Mouse (Mus musculus) neural tube, embryonic 13.5 days (tissue): ENCODE measurements around the gene 2610021A01Rik. TPM values are rescaled to one million over a fixed set of nuclear protein-coding genes. Genes with fewer than 3 reads are reported as not detected.
"Not testable (repeated sequence)": the region's sequence is repeated elsewhere in the genome, so short reads cannot be mapped to it uniquely, and the experiment has no call there.

Source experiments
- ATAC-seq: fragments of 200-750 bp; cut with Nextera tagmentation; 2 replicates; pipeline ENCODE4 v1.8.0; 2017; ENCODE audit warnings: low read depth, mild to moderate bottlenecking, moderate TSS enrichment, moderate library complexity
- H3K27ac ChIP-seq: fragments of 300-500 bp; sonication (generic); replicated peaks from 2 replicates; pipeline ENCODE4 v1.5.1; 2015; ENCODE audit warnings: moderate library complexity, mild to moderate bottlenecking, inconsistent platforms
- H3K27me3 ChIP-seq: fragments of 300-500 bp; sonication (generic); 2 replicates; pipeline ENCODE4 v1.6.1; 2015; ENCODE audit warnings: mild to moderate bottlenecking, inconsistent platforms
- H3K36me3 ChIP-seq: fragments of 300-500 bp; sonication (generic); 2 replicates; pipeline ENCODE4 v1.6.1; 2015; ENCODE audit warnings: mild to moderate bottlenecking, inconsistent platforms
- H3K4me1 ChIP-seq: fragments of 300-500 bp; sonication (generic); replicated peaks from 2 replicates; pipeline ENCODE4 v1.6.1; 2015; ENCODE audit warnings: inconsistent platforms
- H3K4me2 ChIP-seq: fragments of 300-500 bp; sonication (generic); 2 replicates; pipeline ENCODE4 v1.6.1; 2015; ENCODE audit warnings: inconsistent platforms, mild to moderate bottlenecking, moderate library complexity
- H3K4me3 ChIP-seq: fragments of 300-500 bp; sonication (generic); 2 replicates; pipeline ENCODE4 v1.5.1; 2015; ENCODE audit warnings: mild to moderate bottlenecking, inconsistent platforms
- H3K9ac ChIP-seq: fragments of 300-500 bp; sonication (generic); 2 replicates; pipeline ENCODE4 v1.6.1; 2015; ENCODE audit warnings: moderate library complexity, mild to moderate bottlenecking, inconsistent platforms
- H3K9me3 ChIP-seq: fragments of 300-500 bp; sonication (generic); 2 replicates; pipeline ENCODE4 v1.6.1; 2016; ENCODE audit warnings: inconsistent platforms
- WGBS: fragments of 180-500 bp; shearing (Covaris S2); methylation state at CpG from one replicate; pipeline ENCODE4 v1.1.7; 2015; 5-methylcytosine and 5-hydroxymethylcytosine counted together
- polyA plus RNA-seq: library from polyadenylated mRNA; unstranded; fragments of >200 nt; fragmentation: Nextera tagmentation; extraction: Ambion mirVana; gene quantifications from 2 replicates; pipeline ENCODE4 v1.2.1, GENCODE M21; 2015

2610021A01Rik gene
- polyA plus RNA-seq, 1 experiment from 2014 or later, result 13.6 TPM

- 1% methylated on average over 26 of the region's 26 CpGs for WGBS
- H3K27me3 ChIP-seq, result no peaks in the 10 kb centered on the region
- peaks cover 8% of the 10 kb centered on the region for H3K4me1 ChIP-seq
- peak overlapping the region; percentile 74 for H3K4me2 ChIP-seq
- peaks cover 25% of the 10 kb centered on the region for H3K9me3 ChIP-seq
- peaks cover 40% of the 10 kb centered on the region for H3K36me3 ChIP-seq
- peak overlapping the region; percentile 69 for H3K4me3 ChIP-seq
- H3K27ac ChIP-seq, result peak overlapping the region; percentile 97
- H3K9ac ChIP-seq, result peak overlapping the region; percentile 86
- ATAC-seq, result peak; percentile 98
Measured at GRCm38 (mm10) chr7:41633221-41633984, 34.4 kb downstream of the 2610021A01Rik start.

- not testable (repeated sequence) for H3K27ac ChIP-seq, H3K27me3 ChIP-seq, ATAC-seq, H3K9ac ChIP-seq, H3K4me2 ChIP-seq, H3K36me3 ChIP-seq, H3K4me1 ChIP-seq, H3K4me3 ChIP-seq
- 57% methylated on average over 1 of the region's 1 CpGs for WGBS
- peaks cover 24% of the 10 kb centered on the region for H3K9me3 ChIP-seq
Measured at GRCm38 (mm10) chr7:41674326-41674725, 75.3 kb downstream of the 2610021A01Rik start.

Other genes starting within 250 kb of the 2610021A01Rik start
- gene AI987944, start 205.9 kb upstream of the 2610021A01Rik start, polyA plus RNA-seq, result 8.0 TPM in 2 replicates
- gene Vmn2r57, start 150.5 kb upstream of the 2610021A01Rik start, polyA plus RNA-seq, result 0.18 and 0.27 TPM in 2 replicates
- gene Gm20449, start 99.8 kb upstream of the 2610021A01Rik start, polyA plus RNA-seq, result 0.08 and 0.17 TPM in 2 replicates
- 3.5 and 4.0 TPM in 2 replicates for gene AW146154, start 99.3 kb upstream of the 2610021A01Rik start, polyA plus RNA-seq
- gene Gm6871, start 25.6 kb upstream of the 2610021A01Rik start, polyA plus RNA-seq, result not detected in 2 replicates
- 24.8 and 31.2 TPM in 2 replicates for gene Zfp788, start 34.0 kb downstream of the 2610021A01Rik start, polyA plus RNA-seq